Mouse (Mus musculus): Measurements from ENCODE around the gene Ddx50. TPM values are rescaled to one million over a fixed set of nuclear protein-coding genes. Genes with fewer than 3 reads are reported as not detected.

Gene Ddx50
- polyA plus RNA-seq, 1 experiment from 2014 or later = 143 TPM

GRCm38 (mm10) chr10:62575001-62575400, 76.0 kb downstream of the Ddx50 start:
- H3K27me3 ChIP-seq (ENCODE audit: control insufficient read depth, insufficient read depth, low read length) = no peaks in the 10 kb centered on the region
- no peak overlapping the region for H3K4me3 ChIP-seq (ENCODE audit: low read depth, low read length)
- no peaks in the 10 kb centered on the region for H3K9me3 ChIP-seq (ENCODE audit: control insufficient read depth, low read length)
- no peaks in the 10 kb centered on the region for H3K36me3 ChIP-seq (ENCODE audit: control insufficient read depth, insufficient read depth, low read length)
- ATAC-seq (ENCODE audit: low FRiP score) (no peak), DNase-seq (ENCODE audit: low spot score) (no peak)
- H3K4me2 ChIP-seq (replicated peaks; ENCODE audit: low read depth, low read length) = no peak overlapping the region
- H3K27ac ChIP-seq (ENCODE audit: low read depth, low read length) = no peak overlapping the region
- H3K9ac ChIP-seq (ENCODE audit: low read depth, low read length) = no peak overlapping the region
- 94% methylated on average over 13 of the region's 13 CpGs for WGBS
- H3K4me1 ChIP-seq (replicated peaks; ENCODE audit: control insufficient read depth, insufficient read depth, low read length) = peaks cover 6% of the 10 kb centered on the region

GRCm38 (mm10) chr10:62570126-62570871, 80.7 kb downstream of the Ddx50 start:
- WGBS = 97% methylated on average over 7 of the region's 7 CpGs
- ATAC-seq (ENCODE audit: low FRiP score) = no peak
- peaks cover 10% of the 10 kb centered on the region for H3K36me3 ChIP-seq (ENCODE audit: control insufficient read depth, insufficient read depth, low read length)

GRCm38 (mm10) chr10:62568861-62569260, 82.2 kb downstream of the Ddx50 start:
- ATAC-seq (ENCODE audit: low FRiP score) (no peak), DNase-seq (ENCODE audit: low spot score) (no peak)
- H3K9ac ChIP-seq (ENCODE audit: low read depth, low read length) = no peak overlapping the region
- no peak overlapping the region for H3K4me3 ChIP-seq (ENCODE audit: low read depth, low read length)
- WGBS = 93% methylated on average over 4 of the region's 4 CpGs
- no peak overlapping the region for H3K4me2 ChIP-seq (replicated peaks; ENCODE audit: low read depth, low read length)
- no peaks in the 10 kb centered on the region for H3K4me1 ChIP-seq (replicated peaks; ENCODE audit: control insufficient read depth, insufficient read depth, low read length)
- H3K36me3 ChIP-seq (ENCODE audit: control insufficient read depth, insufficient read depth, low read length) = peaks cover 13% of the 10 kb centered on the region
- H3K27me3 ChIP-seq (ENCODE audit: control insufficient read depth, insufficient read depth, low read length) = no peaks in the 10 kb centered on the region
- H3K9me3 ChIP-seq (ENCODE audit: control insufficient read depth, low read length) = no peaks in the 10 kb centered on the region
- H3K27ac ChIP-seq (ENCODE audit: low read depth, low read length) = no peak overlapping the region

More at GRCm38 (mm10) chr10:62570126-62570871, 80.7 kb downstream of the Ddx50 start:
- Histone ChIP-seq H3K9me3 (ENCODE audit: control insufficient read depth, low read length) (no peaks in the 10 kb centered on the region), H3K27ac (ENCODE audit: low read depth, low read length) (no peak overlapping the region), H3K4me3 (ENCODE audit: low read depth, low read length) (no peak overlapping the region), H3K9ac (ENCODE audit: low read depth, low read length) (no peak overlapping the region), H3K27me3 (ENCODE audit: control insufficient read depth, insufficient read depth, low read length) (no peaks in the 10 kb centered on the region), H3K4me2 (replicated peaks; ENCODE audit: low read depth, low read length) (no peak overlapping the region), H3K4me1 (replicated peaks; ENCODE audit: control insufficient read depth, insufficient read depth, low read length) (no peaks in the 10 kb centered on the region)
- no peak for DNase-seq (ENCODE audit: low spot score)

Other genes starting within 250 kb of the Ddx50 start
- gene Hkdc1, start 228.7 kb downstream of the Ddx50 start, polyA plus RNA-seq (2014; fragmentation: Nextera tagmentation; extraction: Ambion mirVana) = 0.05 and 0.20 TPM in 2 replicates
- gene 4930507D05Rik, start 201.7 kb downstream of the Ddx50 start, polyA plus RNA-seq (2014; fragmentation: Nextera tagmentation; extraction: Ambion mirVana) = 0.95 and 1.2 TPM in 2 replicates
- 27.4 and 33.2 TPM in 2 replicates for gene Supv3l1, start 201.5 kb downstream of the Ddx50 start, polyA plus RNA-seq (2014; fragmentation: Nextera tagmentation; extraction: Ambion mirVana)
- 91.4 and 109 TPM in 2 replicates for gene Vps26a, start 164.4 kb downstream of the Ddx50 start, polyA plus RNA-seq (2014; fragmentation: Nextera tagmentation; extraction: Ambion mirVana)
- 4.3 and 5.8 TPM in 2 replicates for gene Srgn, start 123.8 kb downstream of the Ddx50 start, polyA plus RNA-seq (2014; fragmentation: Nextera tagmentation; extraction: Ambion mirVana)
- gene Kif1bp, start 72.8 kb downstream of the Ddx50 start, polyA plus RNA-seq (2014; fragmentation: Nextera tagmentation; extraction: Ambion mirVana) = 55.9 and 60.2 TPM in 2 replicates
- gene Ddx21, start 48.9 kb downstream of the Ddx50 start, polyA plus RNA-seq (2014; fragmentation: Nextera tagmentation; extraction: Ambion mirVana) = 33.7 and 37.1 TPM in 2 replicates
- 2.0 and 2.7 TPM in 2 replicates for gene Stox1, start 74.9 kb upstream of the Ddx50 start, polyA plus RNA-seq (2014; fragmentation: Nextera tagmentation; extraction: Ambion mirVana)
- 155 and 176 TPM in 2 replicates for gene Ccar1, start 141.1 kb upstream of the Ddx50 start, polyA plus RNA-seq (2014; fragmentation: Nextera tagmentation; extraction: Ambion mirVana)

All from hindbrain, embryonic 11.5 days (tissue).